Mouse (Mus musculus) adrenal gland (tissue): Measurements from ENCODE around the gene Hnrnpa0.
"Not testable (repeated sequence)": the region's sequence is repeated elsewhere in the genome, so short reads cannot be mapped to it uniquely, and the experiment has no call there.

Source experiments
- intact Hi-C: fragments of 180-260 bp; cut with DNase I; formaldehyde crosslinking; loops from one replicate; pipeline ENCODE4 v1.15.1; 2025
- long read RNA-seq, 2 experiments: library from polyadenylated mRNA; unstranded; transcript quantifications; one replicate each; pipeline ENCODE4 v2.0.0; 2020; ENCODE audit warnings: borderline replicate concordance in 1 of 2; ENCODE audit not compliant: insufficient replicate concordance in 1 of 2

Gene Hnrnpa0
- long read RNA-seq, experiment 1, partial matches to known transcripts = 0 of 2 reads
- long read RNA-seq, experiment 1, other reads (novel, unspliced or antisense) = 0 of 2 reads
- long read RNA-seq, experiment 2, partial matches to known transcripts = 0 of 3 reads
- long read RNA-seq, experiment 2, other reads (novel, unspliced or antisense) = 0 of 3 reads

GRCm38 (mm10) chr13:58128396-58128767 is at the start of gene Hnrnpa0:
Gene Hnrnpa0 (minus strand): TSS chr13:58128556.
- intact Hi-C loops = no loop called here

DNA sequence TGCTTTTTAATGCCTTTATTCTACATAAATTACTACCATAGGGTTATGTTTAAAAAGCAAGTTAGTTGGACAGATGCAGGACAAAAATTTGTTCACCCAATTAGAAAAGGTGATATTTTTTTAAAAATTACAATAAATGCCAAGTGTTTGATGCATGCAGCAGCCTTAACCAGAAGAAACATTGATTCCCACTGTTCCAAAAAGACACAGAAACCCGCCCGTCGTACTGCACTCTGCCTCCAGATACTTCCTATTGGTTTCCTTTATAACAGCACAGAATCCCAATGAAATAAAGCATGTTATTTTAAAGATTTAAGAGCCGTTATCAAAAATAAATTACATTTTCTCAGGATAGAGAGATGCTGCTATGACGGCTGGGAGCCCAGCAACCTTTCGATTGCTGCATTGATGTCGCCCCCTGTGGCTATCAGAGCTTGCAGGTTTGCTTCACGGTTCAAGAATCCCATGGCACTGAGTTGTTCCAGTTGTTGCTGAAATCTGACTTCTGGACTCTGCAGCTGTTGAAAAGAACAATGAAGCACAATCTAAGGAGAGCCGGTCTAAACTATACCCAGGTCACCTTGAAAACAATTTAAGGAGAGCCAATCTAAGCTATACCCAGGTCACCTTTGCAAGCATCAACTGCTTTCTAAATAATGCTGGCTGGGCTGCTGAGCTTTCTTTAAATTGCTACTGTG is 49.3 kb upstream of the Hnrnpa0 start:
- intact Hi-C loops = no loop called here

- intact Hi-C loops = no loop called here
Observed at GRCm38 (mm10) chr13:58176105-58176504, 47.7 kb upstream of the Hnrnpa0 start.

DNA sequence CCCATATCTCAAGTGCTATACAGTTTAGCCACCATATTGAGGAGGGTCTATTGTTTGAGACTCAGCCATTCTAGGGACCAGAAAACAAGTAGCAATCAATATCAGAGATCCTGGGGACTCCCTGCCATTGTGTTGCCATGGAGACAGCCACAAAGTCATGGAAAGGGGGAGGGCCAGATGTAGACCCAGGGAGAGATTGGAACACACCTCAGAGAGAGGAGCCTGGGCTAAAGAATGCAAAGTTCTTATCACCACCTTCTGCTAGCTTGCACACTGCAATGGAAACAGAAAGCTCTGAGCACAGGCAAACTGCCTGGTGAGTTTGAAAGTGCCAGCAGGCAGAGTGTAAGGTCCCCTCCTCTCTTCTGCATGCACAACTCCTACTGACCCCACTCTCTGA is 39.8 kb upstream of the Hnrnpa0 start:
- intact Hi-C loops = no loop called here

DNA sequence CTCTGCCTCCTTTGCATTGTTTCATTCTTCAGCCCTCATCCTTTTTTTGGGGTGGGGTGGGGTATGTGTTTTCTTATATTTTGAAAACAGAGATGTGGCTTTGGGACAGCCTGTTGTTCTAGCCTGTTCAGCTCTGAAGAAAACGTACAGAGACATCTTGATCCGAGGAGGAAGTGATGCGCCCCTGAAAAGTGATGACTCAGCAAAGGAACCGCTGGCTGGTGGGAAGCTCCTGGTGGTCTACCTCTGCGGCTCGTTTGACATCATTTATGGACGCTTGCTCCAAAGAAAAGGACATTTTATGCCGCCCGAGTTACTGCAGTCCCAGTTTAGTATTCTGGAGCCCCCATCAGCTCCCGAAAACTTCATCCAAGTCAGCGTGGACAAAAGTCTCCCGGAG is 35.0 kb upstream of the Hnrnpa0 start:
- intact Hi-C loops = no loop called here

DNA sequence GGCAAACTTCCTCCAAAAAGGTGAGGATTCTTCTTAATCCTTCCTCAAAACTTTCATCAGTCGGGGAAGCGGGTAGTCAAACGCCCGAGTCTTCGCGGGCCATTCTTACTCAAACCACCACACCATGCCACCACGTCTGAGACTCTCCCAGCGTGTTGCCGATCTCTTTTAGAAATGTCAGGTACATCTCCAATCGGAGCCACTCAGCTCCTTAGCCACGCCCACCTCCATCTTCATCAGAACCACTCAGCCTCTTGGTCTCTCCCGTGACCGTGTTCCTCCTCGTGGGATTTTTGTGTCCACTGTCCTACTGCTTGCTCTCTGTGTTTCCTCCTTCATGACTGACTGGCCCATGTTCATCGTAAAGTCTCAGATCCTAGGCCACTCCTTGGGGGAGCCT is 32.4 kb upstream of the Hnrnpa0 start:
- intact Hi-C loops = no loop called here

DNA sequence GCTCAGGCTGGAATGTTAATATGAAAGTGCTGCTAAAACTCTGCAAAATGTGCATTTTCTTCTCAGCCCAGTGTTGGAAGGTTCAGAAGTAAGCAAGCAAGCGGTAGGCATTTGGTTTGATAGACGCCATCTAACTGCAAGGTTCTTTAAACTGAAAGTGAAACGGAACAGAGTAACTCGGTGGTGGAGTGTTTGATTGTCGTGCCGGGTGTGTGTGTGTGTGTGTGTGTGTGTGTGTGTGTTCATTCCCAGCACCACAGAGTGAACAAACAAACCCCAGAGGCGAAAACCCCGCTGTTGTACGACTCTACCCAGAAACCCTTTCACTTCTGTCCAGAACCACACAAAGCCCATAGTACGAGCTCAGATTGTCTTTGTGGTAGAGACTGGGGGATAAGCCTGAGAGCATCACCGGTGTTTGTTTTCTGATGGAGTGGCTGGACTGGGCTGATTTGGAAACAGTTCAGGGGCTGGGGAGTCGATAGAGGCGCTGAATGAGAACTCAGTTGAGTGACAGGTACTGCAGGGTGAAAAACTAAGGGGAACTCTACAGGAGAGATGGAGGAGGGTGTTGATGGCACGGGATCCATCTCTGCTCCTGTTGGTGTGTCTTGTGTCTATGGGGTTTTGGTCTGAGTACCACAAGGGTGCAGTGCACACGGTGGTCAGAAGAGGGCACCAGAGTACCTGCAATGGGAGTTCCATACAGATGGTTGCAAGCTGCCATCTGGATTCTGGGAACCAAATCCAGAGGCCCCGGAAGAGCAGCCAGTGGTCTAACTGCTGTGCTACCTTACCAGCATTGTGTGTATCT is 29.9 kb upstream of the Hnrnpa0 start:
- intact Hi-C loops = loop anchor here (10.0 kb wide), 3 partner anchors 76 to 386 kb away; partner anchors contain the start of gene 2210016F16Rik

- intact Hi-C loops = loop anchor here (10.0 kb wide), 3 partner anchors 77 to 387 kb away; partner anchors contain the start of gene 2210016F16Rik
Observed at GRCm38 (mm10) chr13:58157447-58158098, 29.2 kb upstream of the Hnrnpa0 start, which contains the start of gene Idnk. Gene Idnk (plus strand): TSS chr13:58157649.

- intact Hi-C loops = loop anchor here (10.0 kb wide), 3 partner anchors 78 to 388 kb away; partner anchors contain the start of gene 2210016F16Rik
Observed at GRCm38 (mm10) chr13:58157036-58157435, 28.7 kb upstream of the Hnrnpa0 start.

GRCm38 (mm10) chr13:58156031-58156430 is 27.7 kb upstream of the Hnrnpa0 start:
- intact Hi-C loops = loop anchor here (10.0 kb wide), 3 partner anchors 79 to 389 kb away; partner anchors contain the start of gene 2210016F16Rik

DNA sequence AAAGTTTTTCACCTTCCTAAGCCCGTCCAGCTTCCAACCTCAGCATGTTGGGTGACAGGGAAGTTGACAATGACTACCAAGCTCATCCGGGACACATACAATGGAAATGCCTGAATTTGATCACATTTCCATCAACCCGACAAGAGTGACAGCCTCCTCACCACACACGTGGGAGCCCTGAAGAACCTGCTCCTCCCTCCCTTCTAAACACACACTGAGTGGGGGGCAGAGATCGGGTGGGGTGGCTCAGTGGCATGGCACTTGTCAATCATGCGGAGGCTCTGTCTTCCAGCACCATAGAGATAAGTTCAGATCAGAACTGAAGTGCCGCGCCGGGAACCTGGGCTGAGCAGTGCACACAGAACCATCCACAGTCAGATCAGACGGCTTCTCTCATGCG is 22.1 kb upstream of the Hnrnpa0 start:
- intact Hi-C loops = loop anchor here (10.0 kb wide), 3 partner anchors 84 to 394 kb away; partner anchors contain the start of gene 2210016F16Rik

GRCm38 (mm10) chr13:58149629-58150028 is 21.3 kb upstream of the Hnrnpa0 start:
- intact Hi-C loops = loop anchor here (10.0 kb wide), 3 partner anchors 85 to 395 kb away; partner anchors contain the start of gene 2210016F16Rik

- intact Hi-C loops = no loop called here
Observed at GRCm38 (mm10) chr13:58149033-58149558, 20.7 kb upstream of the Hnrnpa0 start.

DNA sequence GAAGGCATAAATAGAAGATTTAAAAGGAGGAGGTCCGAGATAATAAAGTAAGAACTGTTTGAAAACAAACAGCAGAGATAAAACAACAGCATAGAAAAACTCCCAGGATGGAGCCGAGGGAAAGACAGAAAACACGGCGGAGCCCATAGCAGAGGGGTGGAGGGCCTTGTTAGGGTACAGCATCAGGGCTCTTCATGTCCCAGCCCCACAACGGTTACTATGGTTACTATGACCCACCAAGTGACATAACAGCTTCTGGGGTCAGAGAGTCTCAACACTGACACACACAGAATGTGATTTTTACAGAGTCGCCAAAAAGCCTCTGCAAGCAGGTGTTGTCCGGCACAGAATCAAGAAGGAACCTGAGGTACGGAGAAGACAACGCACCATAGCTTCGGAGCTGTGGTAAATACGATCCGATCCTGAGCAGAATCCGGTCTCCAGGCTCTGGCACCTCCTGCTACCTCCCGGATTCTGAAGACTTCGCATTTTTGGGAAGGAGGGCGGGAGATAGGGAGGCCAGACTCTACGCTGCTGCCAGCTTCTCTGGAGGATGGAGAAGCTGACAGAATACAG is 20.0 kb upstream of the Hnrnpa0 start:
- intact Hi-C loops = no loop called here

DNA sequence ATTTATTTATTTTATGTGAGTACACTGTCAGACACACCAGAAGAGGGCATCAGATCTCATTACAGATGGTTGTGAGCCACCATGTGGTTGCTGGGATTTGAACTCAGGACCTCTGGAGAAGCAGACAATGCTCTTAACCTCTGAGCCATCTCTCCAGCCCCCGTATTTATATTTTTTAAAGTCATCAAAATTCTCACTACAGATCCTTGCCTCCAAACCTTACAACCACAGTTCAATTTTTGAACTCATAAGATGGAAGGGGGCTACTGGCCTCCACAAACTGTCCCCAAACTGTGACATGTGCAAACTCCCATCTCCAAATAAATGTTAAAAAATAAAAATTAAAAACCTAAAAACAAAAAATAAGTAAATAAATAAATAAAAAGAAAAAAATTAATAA is 19.4 kb upstream of the Hnrnpa0 start:
- intact Hi-C loops = no loop called here

DNA sequence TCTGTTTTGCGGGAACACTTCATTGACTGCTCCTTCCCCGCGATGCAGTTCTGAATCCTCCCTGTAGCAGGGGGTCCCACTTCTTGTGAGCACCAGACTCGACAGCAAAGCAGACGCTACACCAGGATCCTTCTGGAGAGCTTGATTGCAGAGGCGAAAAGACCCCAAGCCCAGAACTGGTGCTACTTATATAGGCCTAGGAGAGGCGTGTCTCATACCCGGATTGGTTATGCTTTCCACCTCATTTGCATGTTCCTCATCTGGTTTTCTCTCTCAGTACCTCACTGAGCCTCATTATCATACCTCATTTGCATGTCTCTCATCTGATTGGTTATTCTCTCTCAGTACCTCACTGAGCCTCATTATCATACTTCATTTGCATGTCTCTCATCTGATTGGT is 18.2 kb upstream of the Hnrnpa0 start:
- intact Hi-C loops = not testable (repeated sequence)

DNA sequence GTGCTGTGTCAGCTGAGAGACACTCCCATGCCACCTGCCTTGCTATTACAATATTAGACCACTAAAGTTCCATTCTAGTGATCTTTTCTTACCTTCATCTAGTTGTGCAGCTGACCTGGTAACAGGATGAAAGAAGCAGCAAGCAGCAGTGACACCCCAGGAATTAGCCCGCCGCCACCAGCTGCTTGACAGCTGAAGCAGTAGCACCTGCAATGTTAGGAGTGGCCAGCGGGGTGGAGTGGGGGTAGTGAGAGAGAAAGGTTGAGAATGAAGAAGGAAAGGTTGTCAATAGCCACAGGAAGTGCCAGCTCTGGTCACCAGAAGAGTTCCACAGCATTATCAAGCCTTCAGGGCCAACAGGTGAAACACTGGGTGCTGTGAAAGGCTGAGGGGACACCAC is 3.3 kb upstream of the Hnrnpa0 start:
- intact Hi-C loops = no loop called here

- intact Hi-C loops = no loop called here
Observed at GRCm38 (mm10) chr13:58129687-58130246, 1.4 kb upstream of the Hnrnpa0 start.

GRCm38 (mm10) chr13:58128768-58129671 is 664 bp upstream of the Hnrnpa0 start:
- intact Hi-C loops = no loop called here
